Mouse (Mus musculus): ENCODE measurements around the gene Rbfox1. TPM values are rescaled to one million over a fixed set of nuclear protein-coding genes. Genes with fewer than 3 reads are reported as not detected.
A peak's percentile ranks its signal among the peaks of the same experiment; 100 is the strongest.

Rbfox1 gene
- total RNA-seq, 2 experiments from 2014 or later: 54.9 to 55.6 TPM

- no peak for DNase-seq
These were observed 89.0 kb downstream of the Rbfox1 start for GRCm38 (mm10) chr16:5974172-5974571.

GRCm38 (mm10) chr16:5992045-5993011 is 107.2 kb downstream of the Rbfox1 start:
- intact Hi-C loops (cut with DNase I): no loop called here
- DNase-seq: no peak

More at GRCm38 (mm10) chr16:5974172-5974571, 89.0 kb downstream of the Rbfox1 start:
- intact Hi-C loops (cut with DNase I): no loop called here

- intact Hi-C loops (cut with DNase I): no loop called here
- DNase-seq: no peak
These were observed 112.0 kb downstream of the Rbfox1 start for GRCm38 (mm10) chr16:5997136-5997535.

- no peak for DNase-seq
These were observed 112.5 kb downstream of the Rbfox1 start for GRCm38 (mm10) chr16:5997651-5998050.

GRCm38 (mm10) chr16:6000016-6000415 is 114.9 kb downstream of the Rbfox1 start:
- DNase-seq: no peak
- intact Hi-C loops (cut with DNase I): no loop called here

More at GRCm38 (mm10) chr16:5997651-5998050, 112.5 kb downstream of the Rbfox1 start:
- intact Hi-C loops (cut with DNase I): no loop called here

- no peak for DNase-seq
- intact Hi-C loops (cut with DNase I): no loop called here
These were observed 121.8 kb downstream of the Rbfox1 start for GRCm38 (mm10) chr16:6006996-6007395.

GRCm38 (mm10) chr16:6012853-6013252 is 127.7 kb downstream of the Rbfox1 start:
- no peak for DNase-seq
- intact Hi-C loops (cut with DNase I): no loop called here

GRCm38 (mm10) chr16:6018639-6019038 is 133.5 kb downstream of the Rbfox1 start:
- intact Hi-C loops (cut with DNase I): loop anchor here (1.0 to 5.0 kb wide), 3 partner anchors 119 to 546 kb away; no protein-coding TSS in a partner anchor
- peak; percentile 52 to 71 for DNase-seq

GRCm38 (mm10) chr16:6019361-6019760 is 134.2 kb downstream of the Rbfox1 start:
- intact Hi-C loops (cut with DNase I): loop anchor here (2.0 to 5.0 kb wide), 2 partner anchors 137 to 547 kb away; no protein-coding TSS in a partner anchor
- no peak for DNase-seq

GRCm38 (mm10) chr16:6031280-6031679 is 146.1 kb downstream of the Rbfox1 start:
- DNase-seq: no peak
- intact Hi-C loops (cut with DNase I): no loop called here

GRCm38 (mm10) chr16:6032563-6032962 is 147.4 kb downstream of the Rbfox1 start:
- intact Hi-C loops (cut with DNase I): no loop called here
- DNase-seq: no peak

GRCm38 (mm10) chr16:6034876-6035275 is 149.7 kb downstream of the Rbfox1 start:
- no peak for DNase-seq
- intact Hi-C loops (cut with DNase I): no loop called here

- intact Hi-C loops (cut with DNase I): no loop called here
- DNase-seq: no peak
These were observed 151.9 kb downstream of the Rbfox1 start for GRCm38 (mm10) chr16:6037009-6037408.

- DNase-seq: no peak
- intact Hi-C loops (cut with DNase I): no loop called here
These were observed 157.6 kb downstream of the Rbfox1 start for GRCm38 (mm10) chr16:6042766-6043165.

GRCm38 (mm10) chr16:6048601-6049000 is 163.4 kb downstream of the Rbfox1 start:
- no peak for DNase-seq
- intact Hi-C loops (cut with DNase I): no loop called here

- no peak for DNase-seq
- intact Hi-C loops (cut with DNase I): no loop called here
These were observed 177.3 kb downstream of the Rbfox1 start for GRCm38 (mm10) chr16:6062495-6062894.

- intact Hi-C loops (cut with DNase I): no loop called here
- no peak for DNase-seq
These were observed 180.3 kb downstream of the Rbfox1 start for GRCm38 (mm10) chr16:6065481-6065880.

- intact Hi-C loops (cut with DNase I): no loop called here
- DNase-seq: no peak
These were observed 190.4 kb downstream of the Rbfox1 start for GRCm38 (mm10) chr16:6075442-6076050.

GRCm38 (mm10) chr16:6079017-6079416 is 193.9 kb downstream of the Rbfox1 start:
- intact Hi-C loops (cut with DNase I): no loop called here
- no peak for DNase-seq

- intact Hi-C loops (cut with DNase I): no loop called here
- no peak for DNase-seq
These were observed 199.7 kb downstream of the Rbfox1 start for GRCm38 (mm10) chr16:6084701-6085365.

- intact Hi-C loops (cut with DNase I): no loop called here
- DNase-seq: peak; percentile 1 to 2
These were observed 201.0 kb downstream of the Rbfox1 start for GRCm38 (mm10) chr16:6086200-6086599.
